Mouse (Mus musculus) embryonic facial prominence, embryonic 15.5 days (tissue): ENCODE results near the gene Tex46. TPM values are rescaled to one million over a fixed set of nuclear protein-coding genes. Genes with fewer than 3 reads are reported as not detected.

ENCODE experiments used
- ATAC-seq: fragments of 200-750 bp; cut with Nextera tagmentation; 2 replicates; pipeline ENCODE4 v1.8.0; 2017; ENCODE audit warnings: low read depth, moderate TSS enrichment; ENCODE audit not compliant: insufficient number of reproducible peaks, low FRiP score, low TSS enrichment
- H3K27ac ChIP-seq: fragments of 300-500 bp; sonication (generic); replicated peaks from 2 replicates; pipeline ENCODE4 v1.5.1; 2015; ENCODE audit warnings: mild to moderate bottlenecking, inconsistent platforms
- H3K27me3 ChIP-seq: fragments of 300-500 bp; sonication (generic); 2 replicates; pipeline ENCODE4 v1.6.1; 2015; ENCODE audit warnings: inconsistent platforms
- H3K36me3 ChIP-seq: fragments of 300-500 bp; sonication (generic); 2 replicates; pipeline ENCODE4 v1.6.1; 2015; ENCODE audit warnings: mild to moderate bottlenecking, inconsistent platforms
- H3K4me1 ChIP-seq: fragments of 300-500 bp; sonication (generic); 2 replicates; pipeline ENCODE4 v1.6.1; 2015; ENCODE audit warnings: inconsistent platforms
- H3K4me2 ChIP-seq: fragments of 300-500 bp; sonication (generic); replicated peaks from 2 replicates; pipeline ENCODE4 v1.6.1; 2015; ENCODE audit warnings: mild to moderate bottlenecking, inconsistent platforms
- H3K4me3 ChIP-seq: fragments of 300-500 bp; sonication (generic); replicated peaks from 2 replicates; pipeline ENCODE4 v1.5.1; 2015; ENCODE audit warnings: mild to moderate bottlenecking, inconsistent platforms
- H3K9ac ChIP-seq: fragments of 300-500 bp; sonication (generic); 2 replicates; pipeline ENCODE4 v1.6.1; 2015; ENCODE audit warnings: inconsistent platforms
- H3K9me3 ChIP-seq: fragments of 300-500 bp; sonication (generic); replicated peaks from 2 replicates; pipeline ENCODE4 v1.6.1; 2016; ENCODE audit warnings: inconsistent platforms
- whole genome bisulfite sequencing: fragments of 180-500 bp; shearing (Covaris S2); methylation state at CpG from one replicate; pipeline ENCODE4 v1.1.7; 2015; 5-methylcytosine and 5-hydroxymethylcytosine counted together
- polyA plus RNA-seq: library from polyadenylated mRNA; unstranded; fragments of >200 nt; fragmentation: Nextera tagmentation; extraction: Ambion mirVana; gene quantifications from 2 replicates; pipeline ENCODE4 v1.2.1, GENCODE M21; 2015

Tex46 gene
- not detected in 2 replicates for polyA plus RNA-seq

DNA sequence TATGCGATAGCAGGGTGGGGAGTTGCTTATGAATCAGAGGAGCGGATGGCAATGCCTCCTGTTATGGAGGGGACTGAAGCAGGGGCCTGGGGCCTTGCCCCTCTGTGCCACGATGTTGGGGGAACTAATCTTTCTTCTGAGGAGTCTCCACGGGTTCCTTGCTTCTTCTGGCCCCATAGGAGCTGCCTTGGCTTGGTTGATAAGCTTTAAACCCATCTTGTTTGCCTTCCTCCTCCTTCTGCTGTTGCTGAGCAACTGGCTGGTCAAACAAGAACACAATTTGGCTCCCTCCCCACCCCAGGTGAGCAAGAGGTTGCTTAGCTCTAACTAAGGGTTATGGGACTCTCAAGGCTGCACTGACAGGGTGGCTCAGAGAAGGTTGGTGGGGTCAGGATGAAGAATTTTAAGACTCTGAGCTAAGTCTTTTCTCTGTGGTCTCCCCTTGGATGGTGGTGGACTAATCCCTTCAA, at the start of gene Tex46:
TSS of gene Tex46 (plus strand) at position 51 of the 470 bp plus-strand sequence.
- H3K4me1 ChIP-seq, result no peaks in the 10 kb centered on the region
- H3K4me2 ChIP-seq, result no peak within 1 kb of the TSS
- WGBS, result 50% methylated on average over 4 of the region's 4 CpGs
- no peak for ATAC-seq
- H3K9me3 ChIP-seq, result no peaks in the 10 kb centered on the region
- H3K9ac ChIP-seq, result no peak within 1 kb of the TSS
- H3K27me3 ChIP-seq, result no peaks in the 10 kb centered on the region
- H3K36me3 ChIP-seq, result no peaks in the 10 kb centered on the region
- no peak within 1 kb of the TSS for H3K27ac ChIP-seq
- H3K4me3 ChIP-seq, result no peak within 1 kb of the TSS

DNA sequence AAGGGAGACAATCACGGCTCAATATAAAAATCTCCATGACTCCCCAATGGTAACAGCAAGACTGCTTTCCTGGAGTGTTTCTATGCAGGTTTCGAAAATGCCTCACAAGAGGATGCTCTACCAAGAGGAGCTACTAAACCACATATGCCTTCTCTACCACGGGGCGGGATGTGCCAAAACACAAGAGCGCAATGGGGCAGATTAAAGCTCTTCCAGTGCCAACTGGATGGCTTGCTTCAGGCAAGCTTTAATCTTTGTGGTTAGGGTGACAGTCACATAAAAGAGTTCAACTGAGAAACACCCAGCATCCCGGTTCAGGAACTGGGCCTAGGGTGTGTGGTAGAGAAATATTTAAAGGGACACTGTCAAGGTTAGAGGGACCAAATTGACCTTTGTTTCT, 47.5 kb upstream of the Tex46 start:
- peaks cover 60% of the 10 kb centered on the region for H3K36me3 ChIP-seq
- WGBS, result 68% methylated on average over 6 of the region's 6 CpGs
- no peak for ATAC-seq

DNA sequence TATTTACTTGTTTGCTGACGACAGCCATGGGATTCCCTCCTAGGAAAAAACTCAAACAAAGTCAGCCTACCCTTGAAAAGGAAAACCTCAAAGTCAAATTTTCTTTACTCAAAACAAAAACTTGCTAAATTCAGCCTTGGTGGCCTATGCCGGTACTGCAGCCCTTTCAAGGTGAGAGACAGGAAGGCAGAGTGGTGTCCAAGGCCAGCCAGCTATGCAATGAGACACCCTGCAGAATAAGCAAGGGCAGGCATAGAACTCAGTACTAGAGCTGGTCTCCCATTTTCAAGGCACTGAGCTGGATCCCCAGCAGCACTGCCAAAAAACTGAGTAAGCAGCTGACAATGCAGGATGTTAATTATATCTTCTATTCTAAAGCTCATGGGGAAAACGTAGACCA, 41.6 kb upstream of the Tex46 start:
- 68% methylated on average over 3 of the region's 3 CpGs for WGBS
- peaks cover 64% of the 10 kb centered on the region for H3K36me3 ChIP-seq
- H3K27me3 ChIP-seq, result no peaks in the 10 kb centered on the region
- no peak overlapping the region for H3K4me2 ChIP-seq
- H3K4me3 ChIP-seq, result no peak overlapping the region
- ATAC-seq, result no peak
- H3K9ac ChIP-seq, result no peak overlapping the region
- no peak overlapping the region for H3K27ac ChIP-seq
- no peaks in the 10 kb centered on the region for H3K4me1 ChIP-seq
- no peaks in the 10 kb centered on the region for H3K9me3 ChIP-seq

More for the DNA sequence above, 47.5 kb upstream of the Tex46 start:
- Histone ChIP-seq H3K27me3 (no peaks in the 10 kb centered on the region), H3K4me1 (0 out of 2 replicates have a peak, but pooled peaks cover 3% of the 10 kb centered on the region), H3K27ac (no peak overlapping the region), H3K4me2 (no peak overlapping the region), H3K9ac (no peak overlapping the region), H3K4me3 (no peak overlapping the region), H3K9me3 (no peaks in the 10 kb centered on the region)

GRCm38 (mm10) chr4:136569998-136570397, 40.2 kb upstream of the Tex46 start:
- no peak for ATAC-seq
- peaks cover 54% of the 10 kb centered on the region for H3K36me3 ChIP-seq
- H3K4me2 ChIP-seq, result no peak overlapping the region
- H3K9ac ChIP-seq, result no peak overlapping the region
- no peaks in the 10 kb centered on the region; the same call in 1 of the 2 replicates for H3K4me1 ChIP-seq
- H3K4me3 ChIP-seq, result no peak overlapping the region
- H3K9me3 ChIP-seq, result no peaks in the 10 kb centered on the region
- no peak overlapping the region for H3K27ac ChIP-seq
- H3K27me3 ChIP-seq, result no peaks in the 10 kb centered on the region

DNA sequence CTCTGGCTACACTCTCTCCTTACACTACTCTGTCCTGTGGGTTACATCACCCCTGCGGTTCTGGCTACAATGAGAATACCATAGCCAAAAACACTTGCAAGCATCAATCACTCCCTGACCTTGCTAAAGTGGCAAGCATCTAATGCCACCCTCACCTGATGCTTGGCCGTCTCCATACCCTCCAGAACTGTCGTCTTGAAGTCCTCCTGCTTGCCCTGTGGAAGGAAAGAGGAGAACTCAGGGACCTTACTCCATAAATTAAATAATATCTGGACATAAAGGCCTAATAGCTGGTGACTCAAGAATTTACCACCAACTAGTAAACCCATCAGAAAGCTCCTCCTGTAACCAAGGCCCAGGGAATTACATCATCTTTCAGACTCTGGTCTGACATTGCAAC, 28.4 kb upstream of the Tex46 start:
- Histone ChIP-seq H3K27me3 (no peaks in the 10 kb centered on the region), H3K4me3 (no peak overlapping the region), H3K36me3 (no peaks in the 10 kb centered on the region), H3K27ac (no peak overlapping the region), H3K9me3 (no peaks in the 10 kb centered on the region), H3K4me2 (no peak overlapping the region), H3K9ac (no peak overlapping the region), H3K4me1 (0 out of 2 replicates have a peak, but pooled peaks cover 1% of the 10 kb centered on the region)
- whole genome bisulfite sequencing, result 86% methylated on average over 3 of the region's 3 CpGs
- no peak for ATAC-seq

DNA sequence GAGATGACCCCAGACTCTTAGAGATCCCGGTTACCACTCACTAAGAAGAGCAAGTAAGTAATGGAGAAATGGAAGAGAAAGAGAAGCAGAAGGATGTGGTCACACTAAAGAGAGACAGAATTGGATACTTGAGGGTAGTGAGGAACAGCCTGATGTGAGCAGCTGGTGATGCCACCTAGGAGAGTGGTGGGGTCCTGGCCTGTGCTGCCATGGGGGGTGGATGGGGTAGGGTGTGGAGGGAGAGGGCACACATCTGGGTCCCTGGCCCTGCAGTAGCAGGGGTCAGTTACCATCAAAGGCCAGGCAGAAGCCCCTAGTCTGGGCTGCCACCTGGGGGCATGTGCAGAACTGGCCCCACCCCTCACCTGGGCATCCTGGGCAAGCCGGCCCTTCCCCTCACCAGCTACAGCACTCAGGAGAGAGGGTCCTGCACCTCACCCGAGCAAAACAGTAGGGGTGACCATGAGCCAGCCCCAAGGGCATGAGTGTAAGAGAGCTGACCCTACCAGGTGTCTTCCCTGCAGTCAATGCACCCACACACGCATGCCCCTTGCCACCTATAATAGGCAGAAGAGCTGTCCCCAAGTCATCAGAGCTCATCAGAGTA, 22.9 kb upstream of the Tex46 start:
- no peaks in the 10 kb centered on the region for H3K9me3 ChIP-seq
- no peak overlapping the region for H3K27ac ChIP-seq
- peaks cover 10% of the 10 kb centered on the region; the same call in 1 of the 2 replicates for H3K4me1 ChIP-seq
- no peak overlapping the region for H3K4me2 ChIP-seq
- 88% methylated on average over 4 of the region's 4 CpGs for WGBS
- ATAC-seq, result no peak
- H3K36me3 ChIP-seq, result 0 out of 2 replicates have a peak, but pooled peaks cover 11% of the 10 kb centered on the region
- no peak overlapping the region for H3K4me3 ChIP-seq
- no peaks in the 10 kb centered on the region for H3K27me3 ChIP-seq
- no peak overlapping the region for H3K9ac ChIP-seq

GRCm38 (mm10) chr4:136588003-136588402, 22.2 kb upstream of the Tex46 start:
- Histone ChIP-seq H3K27me3 (no peaks in the 10 kb centered on the region), H3K4me1 (peaks cover 10% of the 10 kb centered on the region; the same call in 1 of the 2 replicates), H3K4me2 (no peak overlapping the region), H3K4me3 (no peak overlapping the region), H3K27ac (no peak overlapping the region), H3K36me3 (0 out of 2 replicates have a peak, but pooled peaks cover 11% of the 10 kb centered on the region), H3K9me3 (no peaks in the 10 kb centered on the region), H3K9ac (no peak overlapping the region)
- no peak for ATAC-seq
- 93% methylated on average over 4 of the region's 4 CpGs for WGBS

DNA sequence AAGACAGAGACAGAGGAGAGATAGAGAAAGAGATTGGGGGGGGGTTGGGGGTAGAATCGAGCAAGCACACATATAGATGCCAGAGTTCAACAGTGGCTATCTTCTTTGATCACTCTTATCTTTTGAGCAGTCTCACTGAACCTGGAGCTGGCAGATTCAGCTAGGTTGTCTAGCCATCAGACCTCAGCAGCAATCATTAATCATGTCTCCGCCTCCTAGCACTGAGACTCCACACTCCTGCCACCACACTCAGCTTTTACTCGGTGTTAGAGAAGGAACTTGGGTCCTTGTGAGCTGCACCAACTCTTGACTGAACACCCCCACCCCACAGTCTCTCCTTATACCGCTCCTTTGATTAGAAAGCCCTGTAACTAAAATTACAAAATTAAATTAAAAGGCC, 18.1 kb upstream of the Tex46 start:
- peaks cover 22% of the 10 kb centered on the region for H3K4me1 ChIP-seq
- no peak overlapping the region for H3K4me2 ChIP-seq
- 71% methylated on average over 4 of the region's 4 CpGs for WGBS
- no peak for ATAC-seq
- H3K9me3 ChIP-seq, result no peaks in the 10 kb centered on the region
- 0 out of 2 replicates have a peak, but pooled peaks cover 11% of the 10 kb centered on the region for H3K36me3 ChIP-seq
- H3K9ac ChIP-seq, result no peak overlapping the region
- H3K27ac ChIP-seq, result no peak overlapping the region
- no peak overlapping the region for H3K4me3 ChIP-seq
- H3K27me3 ChIP-seq, result no peaks in the 10 kb centered on the region

DNA sequence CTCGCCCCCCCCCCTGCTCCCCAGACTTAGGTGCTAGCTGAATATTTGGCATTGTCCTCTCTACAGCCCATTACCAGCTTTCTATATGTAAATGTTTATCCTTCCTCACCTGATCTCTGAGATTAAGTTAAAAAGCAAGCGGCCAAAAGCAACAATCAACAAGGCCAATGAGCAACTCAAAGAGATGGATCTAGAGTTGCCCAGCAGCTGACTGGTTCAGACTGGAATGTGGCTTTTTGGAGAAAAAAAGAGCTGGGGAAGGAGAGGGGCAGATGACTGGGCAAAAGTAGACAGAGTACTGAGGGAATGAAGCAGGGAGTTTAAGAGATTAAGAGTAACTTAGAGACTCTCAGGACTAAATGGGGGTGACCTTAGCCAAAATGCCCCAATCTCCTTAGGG, 16.2 kb upstream of the Tex46 start:
- Histone ChIP-seq H3K4me1 (peaks cover 16% of the 10 kb centered on the region), H3K4me2 (no peak overlapping the region), H3K9ac (no peak overlapping the region), H3K4me3 (no peak overlapping the region), H3K9me3 (no peaks in the 10 kb centered on the region), H3K27me3 (no peaks in the 10 kb centered on the region), H3K27ac (no peak overlapping the region), H3K36me3 (0 out of 2 replicates have a peak, but pooled peaks cover 8% of the 10 kb centered on the region)
- WGBS, result 74% methylated on average over 2 of the region's 2 CpGs
- ATAC-seq, result no peak

DNA sequence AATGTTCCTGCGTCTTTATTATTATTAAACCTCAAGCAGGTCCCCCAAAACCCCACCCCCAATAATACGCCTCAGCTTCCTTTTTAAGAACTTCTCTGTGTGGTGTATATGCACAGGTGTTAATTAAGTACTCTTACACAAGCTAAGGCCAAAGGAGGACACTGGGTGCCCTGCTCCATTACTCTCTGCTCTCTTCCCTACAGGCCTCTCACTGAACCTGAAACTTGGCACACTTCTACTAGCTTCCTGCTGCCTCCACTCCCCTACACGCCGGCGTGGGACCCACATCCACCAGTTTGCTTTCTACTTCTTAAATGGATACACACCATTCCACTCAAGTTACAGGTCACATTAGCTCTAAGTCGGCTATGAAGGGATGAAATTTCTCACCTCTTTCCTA, 15.0 kb upstream of the Tex46 start:
- no peak overlapping the region for H3K9ac ChIP-seq
- no peak for ATAC-seq
- H3K27ac ChIP-seq, result no peak overlapping the region
- H3K4me2 ChIP-seq, result no peak overlapping the region
- WGBS, result 73% methylated on average over 6 of the region's 6 CpGs
- H3K36me3 ChIP-seq, result 0 out of 2 replicates have a peak, but pooled peaks cover 4% of the 10 kb centered on the region
- H3K27me3 ChIP-seq, result no peaks in the 10 kb centered on the region
- H3K9me3 ChIP-seq, result no peaks in the 10 kb centered on the region
- H3K4me3 ChIP-seq, result no peak overlapping the region
- H3K4me1 ChIP-seq, result peaks cover 16% of the 10 kb centered on the region

DNA sequence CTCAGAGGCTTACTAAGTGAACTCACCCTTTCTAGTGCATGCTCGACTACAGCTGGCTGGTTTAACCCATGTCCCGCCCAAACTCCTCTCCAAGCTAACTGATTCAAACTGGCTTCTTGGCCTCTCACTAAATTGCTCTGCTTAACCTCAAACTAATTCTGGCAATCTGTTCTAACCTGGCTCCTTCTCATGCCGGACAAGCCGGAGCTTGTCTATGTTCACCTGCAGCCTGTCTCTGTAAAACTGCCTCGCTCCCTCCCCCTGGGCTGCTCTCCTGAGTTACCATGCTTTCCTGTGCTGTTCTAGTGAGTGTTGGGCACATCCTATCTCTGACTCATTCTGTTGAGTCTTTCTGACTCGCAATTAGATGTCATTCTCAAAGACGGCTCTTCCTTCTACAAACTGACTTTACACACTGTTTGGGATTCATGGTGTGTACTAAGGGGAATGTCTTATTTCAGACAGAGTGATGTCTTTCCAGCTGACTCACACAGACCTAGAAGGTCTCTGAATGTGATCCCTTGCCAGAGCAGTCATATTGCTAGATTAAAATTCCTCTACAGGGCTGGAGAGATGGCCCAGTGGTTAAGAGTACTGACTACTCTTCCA, 11.9 kb upstream of the Tex46 start:
- Histone ChIP-seq H3K9me3 (no peaks in the 10 kb centered on the region), H3K27me3 (no peaks in the 10 kb centered on the region), H3K27ac (no peak overlapping the region), H3K4me2 (no peak overlapping the region), H3K9ac (no peak overlapping the region), H3K4me3 (no peak overlapping the region), H3K36me3 (no peaks in the 10 kb centered on the region), H3K4me1 (peaks cover 27% of the 10 kb centered on the region)
- 74% methylated on average over 7 of the region's 7 CpGs for WGBS
- ATAC-seq, result no peak
